Mouse (Mus musculus) spleen, adult 2 months (tissue): ENCODE data around the gene Clec1b.

Source experiments
- CTCF ChIP-seq: fragments of 200-500 bp; IDR thresholded peaks from 2 replicates; pipeline ENCODE4 v1.5.1; 2011; ENCODE audit warnings: mild to moderate bottlenecking, inconsistent platforms; ENCODE audit not compliant: insufficient read depth, insufficient read length, insufficient replicate concordance; ENCODE audit errors: extremely low read depth
- POLR2A ChIP-seq: fragments of 200-500 bp; IDR thresholded peaks from 2 replicates; pipeline ENCODE4 v1.6.1; 2011; ENCODE audit warnings: low read depth, low read length, inconsistent platforms

DNA sequence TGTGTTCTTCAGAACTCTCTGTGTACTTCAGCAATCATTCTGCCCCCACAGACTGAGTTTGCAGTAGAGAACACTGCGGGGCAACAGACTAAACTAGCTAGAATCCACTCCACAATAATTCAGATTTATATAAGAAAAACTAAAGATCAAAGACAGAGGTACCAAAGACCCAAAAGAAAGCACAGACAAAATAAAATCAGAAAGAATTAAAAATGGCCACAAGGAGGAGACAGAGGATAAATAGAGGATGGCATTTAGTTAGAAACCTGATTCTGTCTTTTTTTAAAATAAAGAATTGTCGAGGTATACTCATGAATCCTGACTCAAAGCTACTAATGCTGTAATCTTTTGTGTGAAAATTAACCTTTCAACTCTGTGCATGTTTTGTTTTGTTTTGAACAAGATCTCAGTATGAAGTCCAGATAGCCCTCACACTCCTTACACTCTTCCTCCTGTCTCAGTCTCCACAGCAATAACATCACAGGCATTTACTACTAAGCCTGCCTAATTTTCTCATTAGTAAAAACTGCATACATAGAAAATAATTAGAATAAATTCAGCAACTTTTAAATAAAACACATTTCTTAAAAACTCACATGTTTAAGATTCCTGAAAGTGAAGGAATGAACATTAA, 3.9 kb upstream of the Clec1b start:
- TF ChIP-seq POLR2A (no peak), CTCF (no peak)
